Mouse (Mus musculus) thymus, adult 2 months (tissue): ENCODE results near the gene Rtl5. TPM values are rescaled to one million over a fixed set of nuclear protein-coding genes. Genes with fewer than 3 reads are reported as not detected.

Experiments used
- DNase-seq: peaks from one replicate; pipeline ENCODE4 v3.0.0; 2021
- H3K27ac ChIP-seq: fragments of 200-500 bp; 2 replicates; pipeline ENCODE4 v1.5.1; 2012; ENCODE audit warnings: low read length, control low read depth; ENCODE audit not compliant: control insufficient read depth, insufficient read depth
- H3K27me3 ChIP-seq: fragments of 200-500 bp; 2 replicates; pipeline ENCODE4 v1.6.1; 2012; ENCODE audit warnings: mild to moderate bottlenecking, low read length, moderate library complexity, mixed read lengths; ENCODE audit not compliant: control insufficient read depth, insufficient read depth
- H3K36me3 ChIP-seq: fragments of 200-500 bp; 2 replicates; pipeline ENCODE4 v1.6.1; 2012; ENCODE audit warnings: mild to moderate bottlenecking, low read length, moderate library complexity; ENCODE audit not compliant: control insufficient read depth, insufficient read depth
- H3K4me1 ChIP-seq: fragments of 200-500 bp; replicated peaks from 2 replicates; pipeline ENCODE4 v1.6.1; 2012; ENCODE audit warnings: low read length; ENCODE audit not compliant: control insufficient read depth, insufficient read depth
- H3K4me3 ChIP-seq: fragments of 200-500 bp; 2 replicates; pipeline ENCODE4 v1.5.1; 2012; ENCODE audit warnings: mild to moderate bottlenecking, low read length, control low read depth, moderate library complexity; ENCODE audit not compliant: control insufficient read depth, insufficient read depth
- CTCF ChIP-seq: fragments of 200-500 bp; IDR thresholded peaks from 2 replicates; pipeline ENCODE4 v1.5.1; 2012; ENCODE audit warnings: mild to moderate bottlenecking, control low read depth, low read length, moderate library complexity, borderline replicate concordance; ENCODE audit not compliant: control insufficient read depth, poor library complexity, insufficient read depth; ENCODE audit errors: extremely low read depth
- POLR2A ChIP-seq: fragments of 200-500 bp; IDR thresholded peaks from 2 replicates; pipeline ENCODE4 v1.6.1; 2012; ENCODE audit warnings: mild to moderate bottlenecking, low read length, control low read depth, moderate library complexity; ENCODE audit not compliant: control insufficient read depth, poor library complexity, insufficient read depth; ENCODE audit errors: extremely low read depth
- WGBS: fragments of 180-500 bp; shearing (Covaris S2); methylation state at CpG from one replicate; pipeline ENCODE4 v1.1.7; 2018; 5-methylcytosine and 5-hydroxymethylcytosine counted together
- polyA plus RNA-seq: library from polyadenylated mRNA; depleted of rRNA; stranded (reverse); fragments of >200 nt; gene quantifications from 2 replicates; pipeline ENCODE4 v1.2.3, GENCODE M21; 2012

Gene Rtl5
- polyA plus RNA-seq, 1 experiment = 2.7 TPM

DNA sequence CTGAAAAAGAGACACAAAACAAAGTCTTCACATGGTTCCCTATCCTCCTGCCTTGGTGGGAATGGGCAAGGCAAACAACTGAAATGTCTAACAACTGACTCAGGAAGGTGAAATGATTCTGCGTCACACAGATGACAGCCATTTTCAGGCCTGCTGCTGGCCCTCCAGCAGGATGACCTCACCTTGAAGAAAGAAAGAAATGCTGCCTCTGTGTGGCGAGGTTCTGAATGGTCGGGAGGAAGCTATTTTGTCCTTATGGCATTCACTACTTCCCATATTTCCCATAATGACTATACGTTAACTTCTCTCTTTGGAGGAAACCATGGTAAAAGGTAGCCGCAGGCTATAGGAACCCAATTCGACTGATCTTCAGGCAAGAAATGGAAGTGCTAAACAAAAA is 4.0 kb downstream of the Rtl5 start:
- H3K4me1 ChIP-seq = peaks cover 7% of the 10 kb centered on the region; the same call in 1 of the 2 replicates
- no peak for DNase-seq
- no peak overlapping the region for H3K4me3 ChIP-seq
- TF ChIP-seq CTCF (no peak), POLR2A (no peak)
- H3K36me3 ChIP-seq = no peaks in the 10 kb centered on the region
- H3K27ac ChIP-seq = no peak overlapping the region
- H3K27me3 ChIP-seq = no peaks in the 10 kb centered on the region
- 89% methylated on average over 6 of the region's 6 CpGs for WGBS

DNA sequence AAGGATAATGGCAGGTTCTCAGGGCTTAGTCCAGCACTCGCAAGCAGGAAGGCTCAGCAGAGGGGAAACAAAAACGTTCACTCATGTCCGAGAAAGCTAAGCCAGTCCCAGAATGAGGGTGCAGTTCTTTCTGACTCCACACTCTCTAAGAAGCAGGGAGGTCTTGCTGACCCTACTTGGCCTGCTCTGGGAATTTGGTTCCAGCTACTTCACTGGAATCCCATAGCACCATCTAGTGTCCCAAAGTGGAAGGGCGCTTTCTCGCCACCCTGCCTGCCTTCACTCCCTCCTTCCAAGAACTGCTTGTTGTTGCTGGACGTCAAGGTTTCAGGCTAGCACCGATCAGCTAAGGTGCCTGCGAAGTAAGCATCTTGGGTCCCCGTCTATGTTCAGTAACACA is 5.0 kb downstream of the Rtl5 start:
- Histone ChIP-seq H3K27ac (no peak overlapping the region), H3K36me3 (no peaks in the 10 kb centered on the region), H3K4me1 (peaks cover 4% of the 10 kb centered on the region; the same call in 1 of the 2 replicates), H3K4me3 (no peak overlapping the region), H3K27me3 (no peaks in the 10 kb centered on the region)
- WGBS = 31% methylated on average over 9 of the region's 9 CpGs
- peak; percentile 44 for DNase-seq
- peak; percentile 23; the same call in 1 of the 2 replicates for TF ChIP-seq CTCF
- TF ChIP-seq POLR2A = no peak

DNA sequence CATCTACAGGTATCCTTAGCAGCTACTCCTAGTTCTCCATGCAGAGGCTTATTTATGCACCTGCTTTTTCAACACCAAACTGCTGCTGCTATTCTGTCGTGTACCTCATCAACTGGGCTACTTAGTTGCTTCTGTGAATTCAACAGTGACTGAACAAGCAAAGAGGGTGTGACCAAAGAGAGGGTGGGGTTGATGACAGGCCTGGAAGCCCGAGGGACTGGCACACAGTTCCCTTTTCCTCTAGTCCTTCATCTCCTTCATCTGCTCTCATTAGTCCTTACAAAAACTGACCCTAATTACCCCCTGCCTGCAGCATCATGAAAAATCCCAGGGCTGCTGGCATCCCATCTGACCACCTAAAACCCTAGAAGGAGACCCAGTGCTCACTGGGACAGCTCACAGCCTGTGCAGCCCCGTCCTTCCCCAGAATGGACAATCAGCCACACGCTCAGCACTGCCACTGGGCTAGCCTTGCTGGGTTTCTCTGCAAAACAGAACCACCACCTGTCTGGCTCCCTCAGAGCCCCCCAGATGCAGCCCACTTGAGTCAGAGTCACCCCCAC is 5.8 kb downstream of the Rtl5 start:
- no peak overlapping the region for H3K4me3 ChIP-seq
- no peak for TF ChIP-seq POLR2A
- no peak for TF ChIP-seq CTCF
- DNase-seq = no peak
- H3K27ac ChIP-seq = no peak overlapping the region
- H3K4me1 ChIP-seq = peaks cover under 1% of the 10 kb centered on the region; the same call in 1 of the 2 replicates
- no peaks in the 10 kb centered on the region for H3K36me3 ChIP-seq
- H3K27me3 ChIP-seq = no peaks in the 10 kb centered on the region
- 62% methylated on average over 4 of the region's 4 CpGs for WGBS

DNA sequence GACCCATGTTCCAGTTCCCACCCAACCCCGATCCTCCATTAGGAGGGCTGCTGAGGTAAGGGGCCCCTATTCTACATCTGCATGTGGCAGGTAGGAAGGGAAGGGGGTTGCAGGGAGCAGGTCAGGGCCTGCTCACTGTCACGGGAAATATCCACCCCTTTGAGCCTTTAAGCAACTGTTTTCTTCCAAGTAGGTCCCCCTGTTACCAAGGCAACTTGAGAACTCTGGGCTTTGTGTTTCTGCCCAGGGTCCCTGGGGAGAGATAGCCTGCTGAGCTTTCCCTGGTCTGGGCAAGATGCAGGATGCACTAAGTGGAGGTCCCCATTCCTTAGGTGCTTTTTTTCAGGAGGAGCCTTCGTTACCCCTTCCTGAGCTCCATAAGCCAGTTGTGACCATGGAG is 7.0 kb downstream of the Rtl5 start:
- TF ChIP-seq CTCF (no peak), POLR2A (no peak)
- H3K27ac ChIP-seq = no peak overlapping the region
- DNase-seq = no peak
- H3K27me3 ChIP-seq = no peaks in the 10 kb centered on the region
- WGBS = 89% methylated on average over 3 of the region's 3 CpGs
- H3K4me3 ChIP-seq = no peak overlapping the region
- no peaks in the 10 kb centered on the region; the same call in 1 of the 2 replicates for H3K4me1 ChIP-seq
- no peaks in the 10 kb centered on the region for H3K36me3 ChIP-seq

DNA sequence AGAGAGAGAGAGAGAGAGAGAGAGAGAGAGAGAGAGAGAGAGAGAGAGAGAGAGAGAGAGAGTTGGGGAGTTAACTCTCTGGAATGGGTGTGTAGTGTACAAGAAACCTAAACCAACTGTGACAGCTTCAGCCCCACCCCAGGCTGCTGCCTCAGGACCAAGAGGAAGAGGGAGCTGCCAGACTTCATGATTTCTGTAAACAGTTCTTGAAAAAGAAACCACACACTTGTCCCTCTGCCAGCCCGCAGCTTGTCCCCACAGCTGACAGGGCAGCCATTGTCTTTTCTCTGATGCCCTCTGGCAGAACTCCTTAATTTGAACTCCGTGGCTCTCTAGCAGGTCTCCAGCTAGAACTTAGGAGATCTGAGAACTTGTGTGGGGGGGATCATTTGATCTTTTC is 10.2 kb downstream of the Rtl5 start:
- 0% methylated on average over 2 of the region's 2 CpGs for WGBS
- H3K36me3 ChIP-seq = no peaks in the 10 kb centered on the region
- TF ChIP-seq CTCF = no peak
- no peak for TF ChIP-seq POLR2A
- no peaks in the 10 kb centered on the region; the same call in 1 of the 2 replicates for H3K4me1 ChIP-seq
- H3K27me3 ChIP-seq = no peaks in the 10 kb centered on the region
- no peak overlapping the region for H3K27ac ChIP-seq
- DNase-seq = no peak
- no peak overlapping the region for H3K4me3 ChIP-seq

DNA sequence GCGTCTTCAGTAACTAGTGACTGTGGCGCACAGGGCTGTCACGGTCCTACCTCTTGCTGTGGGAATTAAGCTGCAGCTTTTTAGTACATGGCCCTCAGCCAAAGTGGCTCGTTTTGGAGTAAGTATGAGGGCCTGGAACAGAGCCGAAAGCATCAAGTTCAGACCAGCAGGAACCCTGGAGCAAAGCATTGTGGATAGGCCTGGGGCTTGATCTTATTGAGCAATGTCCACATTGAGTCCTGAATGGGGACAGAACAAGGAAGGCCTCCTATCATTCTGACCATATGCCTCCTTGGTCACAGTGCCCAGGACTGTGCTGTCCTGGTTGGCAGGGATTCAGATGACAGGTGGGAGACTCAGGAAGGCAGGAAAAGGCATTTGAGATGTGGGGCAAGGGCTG is 10.9 kb downstream of the Rtl5 start:
- no peak for DNase-seq
- TF ChIP-seq CTCF (no peak), POLR2A (no peak)
- Histone ChIP-seq H3K4me3 (no peak overlapping the region), H3K36me3 (no peaks in the 10 kb centered on the region), H3K27me3 (no peaks in the 10 kb centered on the region), H3K27ac (no peak overlapping the region), H3K4me1 (no peaks in the 10 kb centered on the region; the same call in 1 of the 2 replicates)
- 73% methylated on average over 5 of the region's 5 CpGs for WGBS

DNA sequence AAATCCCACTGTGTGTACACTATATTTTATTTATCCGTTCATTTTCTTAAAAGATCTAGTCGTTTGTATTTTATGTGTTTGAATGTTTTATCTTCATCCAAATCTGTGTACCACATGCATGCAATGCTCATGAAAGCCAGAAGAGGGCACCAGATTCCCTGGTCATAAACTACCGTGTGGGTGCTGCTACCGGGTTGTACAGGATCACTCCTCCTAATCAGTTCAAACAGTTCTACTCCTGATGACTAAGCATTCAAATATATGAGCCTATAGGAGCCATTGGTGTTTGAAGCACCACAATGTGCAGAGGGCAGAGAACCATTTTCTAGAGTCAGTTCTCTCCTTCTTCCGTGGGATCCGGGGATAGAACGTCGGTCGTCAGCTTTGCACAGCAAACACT is 11.7 kb downstream of the Rtl5 start:
- H3K4me3 ChIP-seq = no peak overlapping the region
- TF ChIP-seq CTCF = no peak
- no peak for TF ChIP-seq POLR2A
- no peaks in the 10 kb centered on the region; the same call in 1 of the 2 replicates for H3K4me1 ChIP-seq
- H3K27me3 ChIP-seq = no peaks in the 10 kb centered on the region
- H3K27ac ChIP-seq = no peak overlapping the region
- 62% methylated on average over 9 of the region's 9 CpGs for WGBS
- peak; percentile 30 for DNase-seq
- H3K36me3 ChIP-seq = no peaks in the 10 kb centered on the region
